Mouse (Mus musculus) adrenal gland, postnatal 36 days (tissue): ENCODE results near the gene Nkx1-2. TPM values are rescaled to one million over a fixed set of nuclear protein-coding genes. Genes with fewer than 3 reads are reported as not detected.

Experiments
- DNase-seq, 2 experiments: peaks; one replicate each; pipeline ENCODE4 v3.0.0; 2021; ENCODE audit warnings: mixed read lengths in 1 of 2
- long read RNA-seq, 2 experiments: library from polyadenylated mRNA; stranded (forward); transcript quantifications; one replicate each; pipeline ENCODE4 v2.0.0; 2021; ENCODE audit warnings: borderline sequencing depth in 2 of 2
- total RNA-seq, 2 experiments: library from RNA; stranded (reverse); gene quantifications; 2 replicates each; pipeline ENCODE4 v1.2.3; 2021

Nkx1-2 gene
- not detected for total RNA-seq
- long read RNA-seq, experiment 1, result 0 reads
- long read RNA-seq, experiment 2, result 0 reads

DNA sequence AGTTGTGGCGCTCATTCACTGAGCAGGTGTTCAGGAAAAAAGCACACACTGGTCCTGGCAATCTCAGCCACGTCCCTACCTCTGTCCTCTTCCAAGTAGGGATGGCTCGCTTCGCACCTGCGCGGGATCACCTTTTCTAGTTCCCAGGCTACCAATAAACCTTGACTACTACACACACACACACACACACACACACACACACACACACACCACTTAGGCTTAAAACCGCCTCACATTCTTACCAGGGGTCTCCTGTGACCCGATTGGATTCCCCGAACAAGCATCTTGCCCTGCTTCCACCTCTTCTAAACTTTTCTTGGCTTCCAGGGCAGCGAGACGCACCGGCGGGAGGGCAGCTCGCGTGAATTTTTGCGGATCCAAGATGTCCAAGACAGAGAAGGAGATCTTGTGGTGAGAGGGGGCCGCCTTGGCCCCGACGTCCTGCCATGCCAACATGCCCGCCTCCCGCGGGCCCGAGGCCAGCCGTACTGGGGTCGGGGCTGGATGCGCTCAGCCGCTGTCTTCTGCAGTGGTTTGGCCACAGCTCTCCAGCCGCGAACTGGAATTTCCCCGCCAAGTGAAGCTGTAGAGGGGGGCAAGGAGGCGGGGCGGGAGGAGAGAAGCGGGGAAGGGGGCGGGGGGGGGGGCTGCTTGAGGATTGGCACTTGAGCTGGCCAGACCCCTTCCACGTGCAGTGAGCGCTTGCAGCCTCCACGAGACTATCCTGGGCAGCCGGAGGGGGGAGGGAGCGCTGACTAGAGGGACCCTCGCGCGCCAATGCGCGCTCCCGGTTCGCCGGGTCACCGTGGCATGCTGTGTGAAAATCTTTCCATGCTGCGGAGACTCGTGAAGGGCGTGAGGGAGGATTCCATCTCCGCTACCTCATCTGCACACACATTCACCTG, at the start of gene Nkx1-2:
Gene Nkx1-2, minus strand, starts transcription at position 567 of the 905 bp plus-strand sequence.
- no peak for DNase-seq

DNA sequence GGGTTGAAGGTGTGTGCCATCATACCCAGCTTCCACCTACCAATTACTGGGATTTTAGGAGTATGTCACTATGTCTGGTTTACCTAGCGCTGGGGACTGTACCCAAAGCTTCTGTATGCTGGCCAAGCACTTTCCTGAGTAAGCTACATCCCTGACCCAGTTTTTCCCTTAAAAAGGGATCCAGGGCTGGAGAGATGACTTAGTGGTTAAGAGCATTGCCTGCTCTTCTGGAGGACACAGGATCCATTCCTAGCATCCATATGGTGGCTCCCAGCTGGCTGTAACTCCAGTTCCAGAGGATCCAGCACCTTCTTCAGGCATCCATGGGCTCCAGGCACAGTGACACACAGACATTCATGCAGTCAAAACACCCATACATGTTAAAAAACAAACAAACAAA, 47.1 kb upstream of the Nkx1-2 start:
- no peak for DNase-seq

DNA sequence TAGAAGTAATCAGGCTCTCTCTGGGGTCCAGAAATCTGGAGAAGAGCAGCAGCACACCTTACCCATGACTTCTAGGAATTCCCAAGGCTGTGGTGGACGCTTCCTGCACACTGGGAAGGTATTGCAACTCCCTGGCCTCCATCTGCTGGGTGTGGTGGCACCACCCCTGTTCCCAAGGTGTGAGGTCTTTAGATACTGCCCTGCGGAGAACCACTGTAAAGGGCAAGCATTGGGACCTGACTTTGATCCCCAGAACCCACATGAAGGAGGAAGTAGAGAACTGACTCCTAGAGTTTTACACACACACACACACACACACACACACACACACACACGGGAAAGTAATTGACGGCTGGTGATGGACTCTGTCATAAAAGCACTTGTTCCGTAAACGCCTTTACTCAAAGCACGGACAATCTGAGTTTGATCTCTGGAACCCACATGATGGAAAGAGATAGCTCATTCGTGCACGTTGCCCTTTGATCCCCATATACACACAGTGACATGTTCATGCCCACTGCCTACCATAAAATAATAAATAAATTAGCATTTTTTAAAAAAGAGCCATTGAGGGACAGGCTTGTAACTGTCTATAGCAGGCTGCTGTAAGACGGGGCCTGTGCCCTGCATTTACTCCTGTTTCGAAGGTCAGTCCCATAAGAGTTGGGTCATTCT, 45.3 kb upstream of the Nkx1-2 start:
- DNase-seq, result no peak

DNA sequence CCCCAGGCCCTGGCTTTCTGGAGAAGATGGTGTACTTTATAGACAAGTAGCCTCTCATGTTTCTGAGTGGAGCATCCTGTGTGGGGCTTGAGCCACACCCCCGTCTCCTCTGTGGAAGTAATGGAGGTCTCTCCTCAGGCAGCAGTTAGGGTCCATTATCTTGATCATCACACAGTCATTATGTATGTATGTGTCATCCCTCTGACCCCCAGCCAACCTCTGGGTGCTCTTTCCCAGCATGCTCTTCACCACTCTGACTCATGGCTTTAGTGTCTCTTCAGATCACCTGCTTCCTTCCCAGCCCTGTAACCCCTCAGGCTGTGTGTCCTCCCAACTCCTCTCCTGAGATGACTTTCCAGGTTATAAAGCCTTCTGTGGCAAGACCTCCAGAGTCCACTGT, 42.2 kb upstream of the Nkx1-2 start:
- DNase-seq, result no peak

DNA sequence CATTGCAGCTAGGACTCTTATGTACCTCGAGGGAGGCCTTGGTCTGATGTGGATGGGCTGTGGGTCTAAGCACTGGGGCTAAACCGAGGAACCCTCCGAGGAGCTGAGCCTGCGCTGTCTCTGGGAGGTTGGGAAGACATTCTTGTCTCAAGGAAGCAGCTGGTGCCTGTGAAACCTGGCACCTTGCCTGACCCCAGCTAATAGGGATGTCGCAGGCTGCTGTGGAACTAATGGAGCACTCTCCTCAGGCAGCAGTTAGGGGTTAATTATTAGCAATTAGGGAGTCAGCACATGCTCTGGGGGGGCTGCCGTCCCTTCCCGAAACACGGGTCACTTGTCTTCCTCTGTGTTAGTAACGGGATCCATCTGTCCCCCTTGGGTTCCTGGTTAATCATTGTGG, 41.5 kb upstream of the Nkx1-2 start:
- no peak for DNase-seq

DNA sequence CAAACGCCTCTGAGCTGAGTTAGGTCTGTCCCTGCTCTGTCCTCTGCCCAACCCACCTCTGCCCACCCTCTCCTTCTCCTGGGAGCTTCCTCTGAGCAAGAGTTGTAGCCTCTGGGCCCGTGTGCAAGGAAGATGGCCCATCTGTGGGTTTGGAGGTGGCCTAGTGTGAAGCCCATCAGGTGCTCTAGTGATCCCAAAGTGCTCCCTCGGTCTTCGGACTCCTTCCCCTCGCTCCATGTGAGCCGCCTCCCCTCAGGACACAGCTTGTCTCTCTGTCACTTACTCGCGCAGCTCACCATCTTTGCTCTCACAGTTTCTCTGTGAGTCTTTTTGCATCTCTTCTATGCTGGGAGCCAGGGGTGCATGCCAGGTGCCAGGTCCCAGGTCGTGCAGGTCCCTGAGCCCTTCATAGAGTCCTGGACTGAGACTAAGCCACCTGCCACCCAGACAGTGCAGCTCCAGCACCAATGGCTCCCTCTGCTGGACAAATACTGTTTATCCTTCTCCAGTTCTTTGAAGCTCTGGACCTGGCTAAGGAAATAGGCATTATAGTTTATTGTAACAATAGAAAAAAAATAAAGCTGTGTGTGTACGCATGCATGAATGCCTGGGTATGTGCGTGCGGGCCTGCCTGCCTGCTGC, 39.1 kb upstream of the Nkx1-2 start:
- DNase-seq, result peak; percentile 23 to 64

DNA sequence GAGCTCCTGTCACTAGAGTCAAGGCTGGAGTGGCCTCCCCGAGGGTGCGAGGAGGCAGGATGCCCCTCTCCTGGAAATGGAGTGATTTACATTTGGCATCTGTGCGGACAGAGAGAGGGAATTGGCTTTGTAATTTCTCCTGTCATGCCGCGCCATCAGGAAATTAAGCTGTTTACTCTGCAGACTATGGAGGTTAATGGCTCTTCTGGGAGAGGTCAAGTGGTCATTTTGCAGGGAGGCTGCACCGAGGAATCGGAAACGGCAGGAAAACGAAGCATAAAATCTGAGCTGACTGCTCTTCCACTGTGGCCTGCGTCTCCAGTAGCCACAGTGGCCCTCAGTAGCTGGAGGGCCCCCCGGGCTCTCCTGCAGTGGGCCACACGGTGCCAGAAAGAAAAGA, 37.9 kb upstream of the Nkx1-2 start:
- DNase-seq, result no peak

DNA sequence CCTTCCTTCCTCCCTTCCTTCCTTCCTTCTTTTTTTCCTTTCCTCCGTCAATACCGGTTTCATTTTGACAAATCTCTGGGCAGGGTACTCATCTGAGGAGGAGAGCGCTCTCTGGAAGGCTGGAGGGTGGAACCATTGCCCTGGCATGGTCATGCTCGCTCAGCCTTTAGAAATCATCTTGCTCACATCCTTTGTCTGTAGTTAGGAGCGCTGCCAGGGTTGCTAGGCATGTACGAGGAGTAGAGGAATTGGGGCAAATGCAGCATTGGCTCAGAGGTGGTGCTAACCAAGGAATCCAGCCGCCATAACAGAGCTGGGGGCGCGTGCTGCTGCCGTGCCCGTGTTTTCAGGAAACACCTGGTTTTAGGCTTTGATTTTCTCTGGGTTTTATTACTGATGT, 31.9 kb upstream of the Nkx1-2 start:
- no peak for DNase-seq

DNA sequence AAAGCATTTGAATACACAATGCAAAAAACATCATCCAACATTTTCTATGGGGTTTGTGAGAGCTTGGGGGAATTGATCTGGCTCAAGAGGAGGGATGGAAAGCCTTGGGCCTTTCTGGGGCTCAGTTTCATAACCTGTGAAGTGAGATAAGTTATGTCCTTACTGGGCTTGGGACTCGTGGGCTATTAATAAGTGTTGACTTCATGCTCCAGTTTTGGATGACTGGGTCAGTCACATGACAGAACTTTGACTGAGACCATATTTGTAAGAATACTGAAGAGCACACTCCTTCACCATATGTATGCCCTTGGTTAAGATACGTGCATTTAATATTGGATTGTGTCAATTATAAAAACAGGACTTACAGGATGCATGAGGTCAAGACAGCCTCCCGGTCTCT, 28.0 kb upstream of the Nkx1-2 start:
- no peak for DNase-seq

DNA sequence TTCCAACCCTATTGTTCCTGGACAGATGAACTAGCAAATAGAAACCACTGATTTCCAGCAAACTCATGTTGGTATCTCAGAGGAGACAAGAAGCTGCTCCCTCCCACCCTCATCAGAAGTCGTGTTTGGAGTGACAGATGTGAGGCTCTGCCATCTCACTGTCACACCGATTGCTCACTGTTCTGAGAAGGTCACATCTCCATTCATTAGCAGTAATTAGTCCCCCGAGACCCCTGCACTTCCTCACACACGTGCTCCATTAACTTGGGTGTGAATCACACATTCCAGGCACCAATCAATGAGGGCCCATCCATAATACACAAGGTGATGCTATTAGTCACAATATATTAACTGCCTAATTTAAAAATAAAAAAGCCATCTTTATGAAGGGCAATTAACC, 26.7 kb upstream of the Nkx1-2 start:
- no peak for DNase-seq

DNA sequence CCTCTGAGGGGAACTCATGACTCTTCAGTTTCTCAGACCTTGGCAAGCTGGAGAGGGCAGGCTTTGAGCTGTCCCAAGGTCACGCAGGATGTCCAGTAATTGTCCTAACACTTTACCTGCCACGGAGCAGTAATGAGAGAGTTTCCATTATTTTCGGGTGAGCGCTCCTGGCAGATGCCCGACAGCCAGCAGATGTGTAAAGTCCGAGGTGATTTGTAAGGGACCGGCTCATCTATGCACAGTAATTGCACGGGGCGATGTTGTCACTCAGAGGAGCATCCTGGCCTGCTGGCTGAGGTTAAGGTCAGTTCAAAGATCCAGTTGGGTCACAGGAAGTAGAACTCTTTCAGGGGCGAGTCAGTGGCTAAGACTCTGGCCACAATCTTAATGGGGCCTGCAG, 24.7 kb upstream of the Nkx1-2 start:
- DNase-seq, result peak in 1 of 2 experiments; percentile 13

DNA sequence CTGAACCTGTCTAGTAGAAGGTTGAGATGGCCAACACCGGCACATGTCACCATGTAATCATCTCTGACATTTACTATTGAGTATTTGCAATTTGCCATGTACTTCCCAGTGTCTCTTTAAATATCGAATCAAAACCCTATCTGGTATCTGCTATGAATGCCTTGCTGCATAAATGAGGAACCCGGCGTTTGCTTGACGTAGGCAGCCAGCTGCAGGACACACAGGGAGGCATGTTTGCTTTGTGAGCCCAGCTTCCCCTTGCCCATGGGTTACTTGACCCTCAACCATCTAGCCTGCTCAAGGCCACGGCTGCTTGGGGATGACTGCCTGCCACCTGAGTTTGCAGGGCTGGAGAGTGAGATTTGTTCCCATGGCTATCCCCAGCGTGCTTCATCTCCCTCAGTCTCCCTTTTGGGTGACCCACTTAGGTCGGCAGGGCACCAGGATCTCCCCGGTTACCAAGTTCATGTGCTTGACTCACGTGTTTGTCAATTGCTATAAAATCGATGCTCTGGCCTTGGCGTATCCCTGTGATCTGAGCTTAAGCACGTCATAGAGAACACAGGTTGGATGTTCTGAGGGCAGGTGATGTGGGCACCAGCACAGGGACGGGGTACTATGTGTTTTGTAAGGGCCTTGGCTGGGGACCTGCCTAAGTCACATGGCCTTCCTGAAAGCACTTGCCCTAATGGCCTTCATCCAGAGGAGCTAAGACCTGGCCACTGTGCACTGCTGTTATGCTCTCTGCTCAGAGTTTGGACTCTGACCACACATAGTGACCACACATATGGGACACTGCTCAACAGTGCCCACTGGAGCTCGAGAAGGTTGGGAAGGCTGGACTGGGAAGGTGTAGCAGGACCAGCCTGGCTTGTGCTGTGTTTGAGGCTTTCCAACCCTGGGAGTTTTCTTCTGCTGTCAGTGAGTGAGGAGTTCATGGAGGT, 20.8 kb upstream of the Nkx1-2 start:
- no peak for DNase-seq

DNA sequence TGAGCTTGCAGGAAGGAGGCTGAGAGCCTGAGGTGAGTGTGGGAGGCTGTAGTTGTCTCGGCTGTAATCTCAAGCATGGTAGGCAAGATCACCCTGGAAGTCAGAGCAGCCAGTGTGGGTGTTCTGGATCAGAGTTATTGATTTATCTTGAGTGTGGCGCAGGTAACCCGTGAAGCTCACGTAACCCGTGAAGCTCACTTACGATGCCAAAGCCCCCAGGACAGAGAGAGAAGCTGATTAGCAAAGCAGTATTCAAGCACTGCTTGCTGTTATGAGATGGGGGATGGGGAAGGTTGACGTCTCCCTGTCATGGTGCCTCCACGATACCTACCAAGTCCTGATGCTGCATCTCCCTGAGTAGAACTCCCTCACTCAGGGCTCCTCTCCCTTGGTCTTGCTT, 20.1 kb upstream of the Nkx1-2 start:
- no peak for DNase-seq

DNA sequence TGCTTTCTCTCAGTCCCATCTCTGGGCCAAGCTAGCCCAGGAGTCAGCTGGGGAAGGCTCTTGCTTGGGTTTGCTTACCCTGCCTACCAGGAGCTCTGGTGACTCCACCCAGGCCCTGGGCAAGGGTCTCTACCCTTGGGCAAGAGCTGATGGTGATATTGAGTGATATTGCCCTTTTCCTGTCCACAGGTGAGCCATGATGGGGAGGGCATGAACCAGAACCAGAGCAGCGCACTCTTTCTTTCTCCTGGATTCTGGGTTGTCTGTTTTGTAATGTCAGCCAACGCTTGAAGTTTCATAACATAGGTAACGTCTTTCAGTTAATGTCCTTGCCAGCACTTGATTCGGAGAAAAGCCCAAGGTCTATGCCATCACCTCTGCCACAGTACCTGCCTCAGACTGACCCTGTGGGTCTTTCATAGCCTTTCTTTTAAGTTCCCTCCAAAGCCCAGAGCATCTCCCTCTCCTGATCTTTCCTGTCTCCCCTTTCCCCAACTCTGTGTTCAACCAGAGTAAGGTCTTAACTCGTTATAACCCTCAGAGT, 17.7 kb upstream of the Nkx1-2 start:
- DNase-seq, result no peak

DNA sequence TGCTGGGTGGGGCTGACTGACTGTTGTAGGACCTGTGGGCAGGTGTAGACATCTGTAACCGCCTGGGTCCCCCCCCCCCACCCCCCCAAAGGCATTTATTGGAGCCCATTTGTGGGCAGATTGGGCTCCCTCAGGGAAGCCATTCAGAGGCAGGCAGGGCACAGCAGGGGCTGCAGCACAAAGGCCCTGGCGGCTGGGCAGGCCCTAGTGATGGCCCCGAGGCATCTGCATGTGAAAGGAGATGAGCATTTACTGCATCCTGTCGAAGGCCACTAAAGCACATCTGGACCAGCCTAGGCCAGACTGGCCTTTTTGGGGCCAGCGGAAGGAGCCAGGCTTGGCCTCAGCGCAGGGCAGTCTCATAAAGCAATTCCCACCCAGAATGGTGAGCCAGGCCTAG, 17.0 kb upstream of the Nkx1-2 start:
- DNase-seq, result no peak

DNA sequence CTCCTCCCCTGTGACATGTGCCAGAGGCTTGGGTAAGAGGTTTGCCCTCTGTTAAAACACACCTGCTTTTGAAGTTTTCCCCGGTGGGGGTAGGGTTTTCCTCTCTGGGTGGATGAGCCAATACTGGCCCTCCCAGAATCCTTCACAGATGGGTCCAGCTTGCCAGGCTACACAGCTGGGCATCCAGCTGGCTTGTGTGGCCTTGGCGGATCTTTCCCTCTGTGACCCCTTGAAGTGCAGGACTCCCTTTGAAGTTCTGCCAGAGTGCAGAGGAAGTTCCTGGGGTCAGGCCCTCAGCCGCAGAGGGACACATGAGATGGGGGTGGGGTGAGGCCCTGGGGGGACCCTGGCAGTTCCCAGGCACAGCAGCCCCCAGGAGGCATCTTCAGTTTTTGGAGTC, 15.9 kb upstream of the Nkx1-2 start:
- DNase-seq, result peak; percentile 36 to 55

DNA sequence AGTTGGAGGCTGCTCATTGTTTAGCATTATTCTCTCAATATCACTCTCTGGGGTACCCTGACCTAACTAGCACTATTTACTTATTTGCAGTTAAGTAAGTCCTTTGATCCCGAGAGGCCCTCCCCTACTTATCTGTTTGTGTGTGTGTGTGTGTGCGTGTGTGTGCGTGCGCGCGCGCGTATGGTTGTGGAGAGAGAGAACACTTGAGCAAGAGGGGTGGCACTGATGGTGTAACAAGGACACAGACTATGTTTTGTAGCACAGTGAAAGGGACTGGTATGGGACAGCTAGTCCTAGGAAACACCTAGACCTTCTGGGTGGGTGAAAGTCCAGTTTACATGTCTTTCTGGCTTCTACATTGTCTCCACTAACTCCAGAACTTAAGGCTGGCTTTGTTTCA, 12.1 kb upstream of the Nkx1-2 start:
- no peak for DNase-seq

DNA sequence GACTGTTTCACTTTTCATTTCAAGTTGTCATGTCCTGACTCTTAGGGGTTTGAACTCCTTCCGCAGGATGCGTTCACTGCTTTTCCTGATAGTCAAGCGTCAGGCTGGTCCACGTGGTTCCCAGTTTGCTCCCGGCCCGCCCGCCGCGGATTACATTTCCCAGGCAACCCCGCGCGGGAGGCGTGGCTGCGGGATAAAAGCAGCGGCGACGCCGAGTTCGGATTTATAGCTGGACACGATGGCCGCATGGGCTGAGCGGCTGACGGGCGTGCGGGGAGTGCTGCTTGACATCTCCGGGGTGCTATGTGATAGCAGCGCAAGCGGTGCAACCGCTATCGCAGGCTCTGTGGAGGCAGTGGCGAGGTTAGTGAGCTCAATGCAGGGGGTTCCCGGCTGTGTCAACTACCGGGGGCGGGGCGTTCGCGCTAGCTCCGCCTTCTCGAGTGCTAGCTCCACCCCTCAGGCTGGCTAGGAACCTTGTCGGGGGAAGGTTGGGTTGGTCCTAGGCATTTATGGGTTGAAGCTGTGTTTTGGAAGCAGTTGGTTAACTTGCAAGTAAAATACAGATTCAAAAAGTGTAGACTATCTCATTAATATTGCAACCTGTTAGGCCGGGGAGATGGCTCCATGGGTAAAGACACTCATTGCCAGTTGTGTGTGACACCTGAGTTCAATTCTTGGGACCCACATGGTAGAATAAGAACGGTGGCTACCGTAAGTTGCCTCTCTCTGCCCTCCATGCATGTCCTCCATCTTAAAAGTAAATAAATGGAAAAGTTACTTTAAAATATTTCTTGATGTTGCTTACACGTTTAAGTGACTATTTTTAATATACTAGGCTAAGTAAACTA, 11.3 kb upstream of the Nkx1-2 start, which contains the start of gene Lhpp:
Gene Lhpp, plus strand, starts transcription at position 171 of the 851 bp plus-strand sequence.
- peak; percentile 91 to 92 for DNase-seq

DNA sequence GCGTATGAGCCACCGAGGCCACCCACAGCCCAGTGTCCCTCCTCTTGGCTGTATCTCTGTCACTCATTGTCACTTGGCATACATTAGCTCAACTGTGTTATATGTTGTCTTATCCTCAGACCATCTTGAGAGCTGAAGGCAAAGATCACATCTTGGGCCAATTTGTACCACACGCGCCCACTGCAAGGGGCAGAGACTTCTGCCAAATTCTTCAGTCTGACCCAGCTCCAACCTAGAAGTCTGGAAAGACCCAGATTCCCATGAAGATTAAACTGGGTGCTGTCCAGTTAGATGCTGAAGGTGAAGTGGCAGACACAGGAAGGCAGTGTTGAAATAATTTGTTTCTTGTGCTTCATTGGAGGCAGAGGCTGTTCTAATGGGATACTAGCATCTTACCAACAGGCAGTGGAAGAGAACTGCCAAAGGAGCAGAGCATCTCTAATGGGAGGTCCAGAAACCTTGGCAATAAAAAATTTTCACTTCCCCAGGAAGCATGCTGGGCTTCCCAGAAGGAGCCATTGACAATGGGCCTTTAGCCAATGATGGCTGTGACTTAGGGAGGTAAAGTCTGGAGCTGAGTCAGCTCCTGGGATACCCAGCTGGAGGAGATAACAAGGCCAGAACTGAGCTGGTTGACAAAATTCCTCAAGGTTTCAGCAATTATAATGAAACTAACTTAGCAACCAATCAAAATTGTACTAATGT, 9.0 kb upstream of the Nkx1-2 start:
- no peak for DNase-seq

DNA sequence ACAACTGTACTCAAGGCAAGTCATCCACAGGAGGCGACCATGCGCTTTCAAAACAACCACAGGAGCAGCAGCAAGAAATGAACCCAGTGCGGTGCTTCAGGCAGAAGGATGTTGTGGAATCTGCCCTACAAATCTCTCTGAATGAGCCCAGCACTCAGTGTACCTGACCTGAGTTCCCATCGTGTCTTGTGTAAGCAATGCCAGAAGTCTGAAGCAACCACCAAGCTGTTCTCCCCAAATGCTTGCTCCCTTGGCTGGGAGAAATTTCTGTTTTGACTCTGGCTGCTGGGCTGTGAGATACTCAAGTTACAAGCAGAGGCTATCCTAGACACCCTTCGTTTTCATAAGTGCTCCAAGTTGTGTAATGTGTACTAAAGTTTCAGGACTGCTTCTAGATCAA, 6.3 kb upstream of the Nkx1-2 start:
- no peak for DNase-seq
